Mouse (Mus musculus) spleen, postnatal 14 days (tissue): ENCODE data around the gene Manbal.
A peak's percentile ranks its signal among the peaks of the same experiment; 100 is the strongest.

Experiments
- DNase-seq, 2 experiments: peaks; one replicate each; pipeline ENCODE4 v3.0.0; 2021 to 2022; ENCODE audit warnings: low spot score in 2 of 2

Manbal gene

GRCm38 (mm10) chr2:157367184-157367893 lies at the start of gene Manbal:
TSS of gene Manbal (plus strand) at chr2:157367594.
- peak; percentile 94 to 95 for DNase-seq

- no peak for DNase-seq
These were observed 47.3 kb upstream of the Manbal start for GRCm38 (mm10) chr2:157320135-157320534.

DNA sequence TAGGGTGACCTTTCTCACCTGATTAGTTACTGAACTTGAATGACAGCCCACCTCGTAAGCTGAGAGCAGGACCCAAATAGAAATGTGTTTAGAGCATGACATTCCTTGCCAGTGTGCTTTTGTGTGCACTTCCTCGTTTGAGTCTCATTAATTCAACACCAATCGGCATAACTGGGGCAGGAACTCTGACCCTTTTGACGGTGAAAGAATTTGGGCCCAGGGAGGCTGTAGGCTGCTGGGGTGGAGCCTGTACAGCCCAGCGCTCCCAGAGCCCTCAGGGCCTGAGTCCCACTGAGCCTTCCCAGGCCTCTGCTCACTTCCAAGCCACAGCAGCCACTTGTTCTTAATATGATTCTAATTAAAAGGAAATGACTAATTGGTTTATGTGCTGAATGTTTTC lies 46.5 kb upstream of the Manbal start:
- no peak for DNase-seq

- DNase-seq = no peak
These were observed 45.2 kb upstream of the Manbal start for GRCm38 (mm10) chr2:157322029-157322766.

- DNase-seq = no peak
These were observed 42.2 kb upstream of the Manbal start for GRCm38 (mm10) chr2:157325238-157325637.

GRCm38 (mm10) chr2:157328106-157328505 lies 39.3 kb upstream of the Manbal start:
- no peak for DNase-seq

GRCm38 (mm10) chr2:157328570-157328969 lies 38.8 kb upstream of the Manbal start:
- no peak for DNase-seq

GRCm38 (mm10) chr2:157332059-157332458 lies 35.3 kb upstream of the Manbal start:
- no peak for DNase-seq

- peak; percentile 28 to 53 for DNase-seq
These were observed 28.7 kb upstream of the Manbal start for GRCm38 (mm10) chr2:157338663-157339062.

GRCm38 (mm10) chr2:157339532-157339931 lies 27.9 kb upstream of the Manbal start:
- DNase-seq = no peak

DNA sequence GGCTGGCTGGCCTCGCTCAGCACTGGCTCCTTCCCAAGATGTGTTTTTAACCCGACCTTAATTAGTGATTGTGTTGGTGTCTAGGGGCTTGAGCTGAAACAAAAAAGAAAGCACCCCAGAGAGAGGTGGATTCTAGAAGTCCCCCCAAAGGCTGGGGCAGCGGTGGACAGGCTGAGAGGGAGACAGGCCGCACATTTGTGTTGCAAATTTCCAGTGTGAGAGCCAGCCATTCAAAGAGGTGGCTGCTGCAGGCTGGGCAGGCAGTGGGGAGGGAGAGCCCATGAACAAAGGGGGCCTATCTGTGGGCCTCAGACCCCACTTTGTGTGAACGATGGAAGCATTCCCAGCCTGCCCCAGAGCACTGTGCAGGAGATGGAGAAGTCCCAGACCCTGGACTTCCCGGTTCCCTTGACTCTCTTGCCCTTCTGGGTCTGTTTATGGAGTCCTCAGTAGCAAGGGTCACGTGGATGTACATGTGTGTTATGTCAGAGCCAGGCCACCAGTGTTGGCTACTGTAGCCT lies 27.1 kb upstream of the Manbal start:
- DNase-seq = no peak

- DNase-seq = peak; percentile 19 to 57
These were observed 25.7 kb upstream of the Manbal start for GRCm38 (mm10) chr2:157341554-157342270.

GRCm38 (mm10) chr2:157342328-157342926 lies 25.0 kb upstream of the Manbal start:
- no peak for DNase-seq

GRCm38 (mm10) chr2:157343337-157343736 lies 24.1 kb upstream of the Manbal start:
- DNase-seq = no peak

- DNase-seq = no peak
These were observed 19.8 kb upstream of the Manbal start, which contains the start of gene Ghrh for GRCm38 (mm10) chr2:157347361-157348159. TSS of gene Ghrh (minus strand) at chr2:157347506.

- DNase-seq = no peak
These were observed 18.1 kb upstream of the Manbal start for GRCm38 (mm10) chr2:157349121-157349778.

DNA sequence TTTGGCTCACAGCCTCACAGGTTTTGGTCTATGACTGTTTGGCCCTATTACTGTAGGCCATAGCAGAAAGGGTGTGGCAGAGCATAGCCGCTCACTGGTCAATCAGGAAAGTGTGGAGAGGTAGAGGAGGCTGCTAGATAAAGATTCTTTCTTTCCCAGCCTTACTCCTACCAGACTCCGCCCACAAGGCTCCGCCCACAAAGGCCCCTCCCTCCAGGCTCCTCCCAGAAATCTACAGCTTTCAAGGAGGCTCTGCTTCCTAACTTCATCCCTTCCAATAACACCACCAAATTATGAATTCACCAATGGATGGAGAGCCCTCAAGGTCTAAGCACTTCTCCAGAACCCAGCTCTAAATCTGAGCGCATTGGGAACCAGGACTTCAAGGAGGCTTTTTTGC lies 14.2 kb upstream of the Manbal start:
- DNase-seq = no peak

DNA sequence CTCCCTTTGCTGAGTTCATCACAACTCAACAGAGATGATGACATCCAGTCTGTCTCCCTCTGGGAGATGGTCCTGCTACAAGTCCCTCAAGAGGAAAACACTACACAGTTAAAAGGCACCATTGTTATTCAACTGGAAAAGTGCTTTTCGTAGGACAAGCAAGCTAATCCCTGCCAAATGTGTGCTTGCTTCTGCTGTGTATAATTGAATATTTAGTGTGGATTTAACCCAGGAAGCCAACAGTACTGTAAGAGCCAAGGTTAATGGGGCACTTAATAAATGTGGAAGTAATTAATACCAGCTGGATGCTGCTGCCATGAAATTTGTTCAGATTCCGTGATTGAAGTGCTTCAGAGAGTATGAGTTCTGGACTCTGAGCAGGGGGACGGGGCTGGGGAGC lies 13.3 kb upstream of the Manbal start:
- DNase-seq = no peak

GRCm38 (mm10) chr2:157360028-157360427 lies 7.4 kb upstream of the Manbal start:
- no peak for DNase-seq

DNA sequence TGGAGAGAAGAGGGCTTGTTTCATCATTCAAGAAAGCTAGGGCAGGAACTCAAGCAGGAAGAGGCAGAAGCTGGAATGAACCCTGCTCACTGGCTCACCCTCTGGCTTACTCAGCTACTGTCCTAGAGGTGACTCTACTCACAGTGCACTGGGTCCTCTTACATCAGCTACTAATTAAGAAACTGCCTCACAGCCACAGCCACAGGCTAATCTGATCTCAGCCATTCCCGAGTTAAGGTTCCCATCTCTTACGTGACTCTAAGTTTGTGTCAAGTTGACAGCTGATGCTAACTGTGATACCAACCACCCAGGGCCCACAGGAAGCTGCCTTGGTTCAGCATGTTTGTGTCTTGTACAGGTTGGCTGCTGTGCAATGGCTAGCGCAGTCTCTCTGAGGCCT lies 4.4 kb upstream of the Manbal start:
- DNase-seq = no peak
